8 mouse cellular contexts compared by ENCODE assay signal in genomic region chr17:12290735-12291134, GRCm38 (mm10). TPM values are rescaled to one million over a fixed set of nuclear protein-coding genes. Genes with fewer than 3 reads are reported as not detected.
DNase-seq lines count a peak whose midpoint lies in the region; ATAC-seq and TF ChIP-seq lines count a peak whose summit lies in the region.
"Had no signal": no experiment of that assay in that cellular context is flagged by ENCODE, and none has a peak within 500 bp of the region (broad histone marks: within the 10 kb centered on the region; RNA-seq: fewer than 3 reads in every experiment).

No protein-coding gene starts in this region.

- H3K4me3 ChIP-seq in liver, adult 2 months (ENCODE audit: insufficient read depth, low read depth, low read length), result no peak overlapping the region
- H3K4me3 ChIP-seq in liver, embryonic 12.5 days, result no peak overlapping the region
- H3K4me3 ChIP-seq in embryonic facial prominence, embryonic 10.5 days, result no peak overlapping the region
- no peak overlapping the region for H3K4me3 ChIP-seq in midbrain, embryonic 12.5 days
- H3K4me3 ChIP-seq: liver, embryonic 15.5 days had no signal

- no peak overlapping the region for H3K9ac ChIP-seq in liver, adult 2 months (ENCODE audit: low read depth, low read length)
- no peak overlapping the region for H3K9ac ChIP-seq in liver, embryonic 12.5 days
- H3K9ac ChIP-seq in midbrain, embryonic 12.5 days (replicated peaks), result no peak overlapping the region
- H3K9ac ChIP-seq: liver, embryonic 15.5 days had no signal

- H3K4me2 ChIP-seq in liver, embryonic 12.5 days, result no peak overlapping the region
- H3K4me2 ChIP-seq in midbrain, embryonic 12.5 days (replicated peaks), result no peak overlapping the region
- H3K4me2 ChIP-seq: liver, embryonic 15.5 days had no signal

- WGBS in liver, adult 2 months, result 34% methylated on average over 10 of the region's 10 CpGs
- WGBS in liver, embryonic 12.5 days (ENCODE audit: insufficient replicate concordance), result 78% methylated on average over 10 of the region's 10 CpGs
- 53% methylated on average over 10 of the region's 10 CpGs for WGBS in embryonic facial prominence, embryonic 10.5 days
- 26% methylated on average over 10 of the region's 10 CpGs for WGBS in midbrain, embryonic 12.5 days

- no peaks in the 10 kb centered on the region for H3K27me3 ChIP-seq in liver, adult 2 months (ENCODE audit: control insufficient read depth, insufficient read depth, low read length)
- no peaks in the 10 kb centered on the region for H3K27me3 ChIP-seq in liver, embryonic 12.5 days (replicated peaks)
- H3K27me3 ChIP-seq in embryonic facial prominence, embryonic 10.5 days (replicated peaks; ENCODE audit: low read depth, poor library complexity, severe bottlenecking), result no peaks in the 10 kb centered on the region
- no peaks in the 10 kb centered on the region for H3K27me3 ChIP-seq in midbrain, embryonic 12.5 days
- H3K27me3 ChIP-seq: liver, embryonic 15.5 days had no signal

- peak; percentile 66 for DNase-seq in liver, adult 2 months (ENCODE audit: extremely low read depth, low read depth, low spot score)
- peak; percentile 44 for DNase-seq in embryonic facial prominence, embryonic 10.5 days (ENCODE audit: low spot score)
- peak; percentile 27 to 49 for DNase-seq in heart, postnatal 36 days
- DNase-seq in spleen, postnatal 14 days (ENCODE audit: low spot score in 2 of 2), result no peak

- TF ChIP-seq CTCF in liver, adult 2 months (IDR thresholded peaks at IDR 0.05; ENCODE audit: low read depth, low read length), result no peak

- no peaks in the 10 kb centered on the region; the same call in 1 of the 2 replicates for H3K36me3 ChIP-seq in liver, adult 2 months (ENCODE audit: control insufficient read depth, insufficient read depth, low read length)
- H3K36me3 ChIP-seq in liver, embryonic 12.5 days, result peaks cover 8% of the 10 kb centered on the region
- H3K36me3 ChIP-seq in embryonic facial prominence, embryonic 10.5 days (replicated peaks), result peaks cover 4% of the 10 kb centered on the region
- no peaks in the 10 kb centered on the region for H3K36me3 ChIP-seq in midbrain, embryonic 12.5 days
- H3K36me3 ChIP-seq: liver, embryonic 15.5 days had no signal

- intact Hi-C loops in heart, postnatal 36 days (cut with DNase I), result no loop called here

- ATAC-seq in liver, embryonic 12.5 days, result no peak
- ATAC-seq in midbrain, embryonic 12.5 days (ENCODE audit: low FRiP score, low read depth), result peak; percentile 87
- ATAC-seq in erythroid progenitor cell, adult 5-6 weeks (replicated peaks; ENCODE audit: low FRiP score, poor library complexity, severe bottlenecking), result no peak

- no peaks in the 10 kb centered on the region; the same call in 1 of the 2 replicates for H3K4me1 ChIP-seq in liver, adult 2 months (ENCODE audit: control insufficient read depth, insufficient read depth, low read length)
- no peaks in the 10 kb centered on the region for H3K4me1 ChIP-seq in liver, embryonic 12.5 days
- peaks cover 29% of the 10 kb centered on the region for H3K4me1 ChIP-seq in embryonic facial prominence, embryonic 10.5 days
- peaks cover 9% of the 10 kb centered on the region for H3K4me1 ChIP-seq in midbrain, embryonic 12.5 days
- H3K4me1 ChIP-seq: liver, embryonic 15.5 days had no signal

- TF ChIP-seq POLR2A in liver, adult 2 months (IDR thresholded peaks at IDR 0.05; ENCODE audit: extremely low read depth, insufficient read depth, low read length), result no peak

- peaks cover 24% of the 10 kb centered on the region for H3K79me2 ChIP-seq in liver, adult 2 months (ENCODE audit: control insufficient read depth, insufficient read depth, low read length)

- no peaks in the 10 kb centered on the region; the same call in 1 of the 2 replicates for H3K9me3 ChIP-seq in liver, embryonic 12.5 days (replicated peaks)
- no peaks in the 10 kb centered on the region for H3K9me3 ChIP-seq in embryonic facial prominence, embryonic 10.5 days
- H3K9me3 ChIP-seq in midbrain, embryonic 12.5 days, result no peaks in the 10 kb centered on the region
- H3K9me3 ChIP-seq: liver, embryonic 15.5 days had no signal

- no peak overlapping the region for H3K27ac ChIP-seq in liver, adult 2 months (replicated peaks; ENCODE audit: insufficient read depth, low read depth, low read length)
- H3K27ac ChIP-seq in liver, embryonic 12.5 days, result no peak overlapping the region
- no peak overlapping the region for H3K27ac ChIP-seq in embryonic facial prominence, embryonic 10.5 days (replicated peaks)
- H3K27ac ChIP-seq in midbrain, embryonic 12.5 days (replicated peaks), result 0 out of 2 replicates have a peak overlapping the region, but pooled peaks have one; percentile 35
- H3K27ac ChIP-seq: liver, embryonic 15.5 days had no signal

RNA-seq across cellular contexts. Expression of gene Map3k4, which starts 27.9 kb away (rescaled TPM):
- total RNA-seq in liver, adult 2 months (2014; rRNA removed), result 19.2 and 26.5 TPM in 2 replicates
- 9.3 and 10.7 TPM in 2 replicates for polyA plus RNA-seq in liver, adult 2 months (2012; rRNA removed)
- 23.0 and 24.2 TPM in 2 replicates for polyA plus RNA-seq in liver, embryonic 12.5 days (2016; fragmentation: Nextera tagmentation; extraction: Ambion mirVana)
- polyA plus RNA-seq in embryonic facial prominence, embryonic 10.5 days (2016; fragmentation: Nextera tagmentation; extraction: Ambion mirVana), result 49.1 and 51.4 TPM in 2 replicates
- 10 to 100 TPM; 45.8 to 46.6 TPM for total RNA-seq in heart, postnatal 36 days (2021)
- 53.3 and 56.7 TPM in 2 replicates for polyA plus RNA-seq in midbrain, embryonic 12.5 days (2016; fragmentation: Nextera tagmentation; extraction: Ambion mirVana)
- total RNA-seq in erythroid progenitor cell, adult 5-6 weeks (2015; ENCODE audit: low replicate concordance), result 8.0 and 10.5 TPM in 2 replicates
- 7.4 and 10.4 TPM in 2 replicates for total RNA-seq in erythroid progenitor cell, adult 5-6 weeks (2017; ENCODE audit: low replicate concordance)

Comparison
In these comparisons a context has a peak if more than half of its experiments do, and no peak if none do; other contexts are left out.
1. DNase-seq: peak in liver, adult 2 months (single experiment), embryonic facial prominence, embryonic 10.5 days (single experiment) and heart, postnatal 36 days (2 of 2); none in spleen, postnatal 14 days (0 of 2).